Mouse (Mus musculus) ES-E14 (cell line): ENCODE measurements around the gene Spats2. TPM values are rescaled to one million over a fixed set of nuclear protein-coding genes. Genes with fewer than 3 reads are reported as not detected.

Source experiments
- DNase-seq: peaks from one replicate; pipeline ENCODE4 v3.0.0-alpha.2; 2013; ENCODE audit warnings: low read depth, low spot score
- H3K27ac ChIP-seq: 2 replicates; pipeline ENCODE4 v1.5.1; 2012; ENCODE audit warnings: low read depth, mild to moderate bottlenecking, low read length, moderate library complexity, mixed read lengths; ENCODE audit not compliant: poor library complexity, insufficient read depth, severe bottlenecking
- H3K36me3 ChIP-seq: 2 replicates; pipeline ENCODE4 v1.6.1; 2012; ENCODE audit warnings: mild to moderate bottlenecking, low read length, moderate library complexity, mixed read lengths; ENCODE audit not compliant: control insufficient read depth, poor library complexity, insufficient read depth, severe bottlenecking
- H3K4me1 ChIP-seq, 2 experiments: fragments of 150-350 bp in 1 of 2; sonication (generic) in 1 of 2; 2 replicates each; pipeline ENCODE4 v1.6.1; 2012; ENCODE audit warnings: low read length in 2 of 2, mild to moderate bottlenecking in 1 of 2, mixed read lengths in 1 of 2; ENCODE audit not compliant: control insufficient read depth in 2 of 2, insufficient read depth in 2 of 2, poor library complexity in 1 of 2
- H3K4me3 ChIP-seq, 2 experiments: fragments of 150-350 bp in 1 of 2; sonication (generic) in 1 of 2; 2 replicates each; pipeline ENCODE4 v1.5.1; 2012; ENCODE audit warnings: low read length in 2 of 2, low read depth in 1 of 2, mild to moderate bottlenecking in 1 of 2, mixed read lengths in 1 of 2; ENCODE audit not compliant: insufficient read depth in 1 of 2, poor library complexity in 1 of 2, severe bottlenecking in 1 of 2
- H3K9ac ChIP-seq: 2 replicates; pipeline ENCODE4 v1.6.1; 2012; ENCODE audit warnings: low read depth, mild to moderate bottlenecking, low read length, mixed read lengths; ENCODE audit not compliant: poor library complexity, insufficient read depth, severe bottlenecking
- H3K9me3 ChIP-seq: fragments of 150-350 bp; sonication (generic); 2 replicates; pipeline ENCODE4 v1.6.1; 2012; ENCODE audit warnings: low read depth, mild to moderate bottlenecking, low read length; ENCODE audit not compliant: control insufficient read depth, insufficient read depth
- CHD2 ChIP-seq: IDR thresholded peaks from 2 replicates; pipeline ENCODE4 v1.6.1; 2014; ENCODE audit warnings: mild to moderate bottlenecking, low read depth, low read length, inconsistent platforms
- HCFC1 ChIP-seq: IDR thresholded peaks from 2 replicates; pipeline ENCODE4 v1.6.1; 2012; ENCODE audit warnings: low read length, inconsistent platforms, borderline replicate concordance; ENCODE audit not compliant: insufficient read depth
- MAFK ChIP-seq: IDR thresholded peaks from 2 replicates; pipeline ENCODE4 v1.6.1; 2014; ENCODE audit warnings: mild to moderate bottlenecking, low read depth, low read length, inconsistent platforms; ENCODE audit not compliant: insufficient read depth
- ZC3H11A ChIP-seq: IDR thresholded peaks from 2 replicates; pipeline ENCODE4 v1.6.1; 2012; ENCODE audit warnings: low read depth, mild to moderate bottlenecking, inconsistent platforms, low read length, borderline replicate concordance
- ZNF384 ChIP-seq: IDR thresholded peaks from 2 replicates; pipeline ENCODE4 v1.6.1; 2012; ENCODE audit warnings: low read depth, low read length, inconsistent platforms
- in situ Hi-C, 2 experiments: fragments of 600-800 bp; cut with MboI; formaldehyde crosslinking; loops; one replicate each; pipeline ENCODE4 v1.15.1; 2025; ENCODE audit warnings: low sequenced_read_pairs in 2 of 2, inconsistent platforms in 1 of 2; ENCODE audit not compliant: unreplicated experiment in 2 of 2
- total RNA-seq: library from RNA; depleted of rRNA; stranded (reverse); fragments of 300-350 nt; gene quantifications from 2 replicates; pipeline ENCODE4 v1.2.3, GENCODE M21; 2012

The Spats2 gene
- total RNA-seq, 1 experiment: 21.7 TPM

GRCm38 (mm10) chr15:99114312-99115064 is 11.2 kb upstream of the Spats2 start:
- Histone ChIP-seq H3K4me3 (no peak overlapping the region), H3K36me3 (no peaks in the 10 kb centered on the region), H3K4me1 (0 out of 4 replicates have a peak, but pooled peaks cover 2 to 4% of the 10 kb centered on the region in 2 experiments), H3K9ac (peak overlapping the region; percentile 1; the same call in 1 of the 2 replicates), H3K27ac (peak overlapping the region; percentile 55; the same call in 1 of the 2 replicates), H3K9me3 (no peaks in the 10 kb centered on the region)
- no peak for DNase-seq
- in situ Hi-C loops: no loop called here
- TF ChIP-seq ZNF384: no peak
- no peak for TF ChIP-seq MAFK
- no peak for TF ChIP-seq HCFC1
- no peak for TF ChIP-seq CHD2

- Histone ChIP-seq H3K27ac (peak overlapping the region; percentile 55; the same call in 1 of the 2 replicates), H3K9ac (no peak overlapping the region), H3K4me3 (no peak overlapping the region), H3K36me3 (no peaks in the 10 kb centered on the region), H3K4me1 (0 out of 4 replicates have a peak, but pooled peaks cover 2 to 4% of the 10 kb centered on the region in 2 experiments), H3K9me3 (no peaks in the 10 kb centered on the region)
- in situ Hi-C loops: no loop called here
- TF ChIP-seq HCFC1 (no peak), ZNF384 (no peak), CHD2 (no peak), MAFK (no peak), ZC3H11A (no peak)
- no peak for DNase-seq
These were observed 10.7 kb upstream of the Spats2 start for GRCm38 (mm10) chr15:99115065-99115423.

- DNase-seq: no peak
- no peak overlapping the region for H3K4me3 ChIP-seq
- H3K9me3 ChIP-seq: no peaks in the 10 kb centered on the region
- H3K9ac ChIP-seq: no peak overlapping the region
- in situ Hi-C loops: no loop called here
- H3K4me1 ChIP-seq: peaks cover 0 to 2% of the 10 kb centered on the region in 2 experiments; a peak in 1 of 4 replicates
- TF ChIP-seq MAFK (no peak), HCFC1 (no peak), ZNF384 (no peak), ZC3H11A (no peak), CHD2 (no peak)
- H3K36me3 ChIP-seq: no peaks in the 10 kb centered on the region
- H3K27ac ChIP-seq: no peak overlapping the region
These were observed 9.2 kb upstream of the Spats2 start for GRCm38 (mm10) chr15:99116539-99116938.

- Histone ChIP-seq H3K9ac (no peak overlapping the region), H3K36me3 (no peaks in the 10 kb centered on the region), H3K9me3 (no peaks in the 10 kb centered on the region), H3K27ac (no peak overlapping the region), H3K4me1 (peaks cover 2 to 4% of the 10 kb centered on the region in 2 experiments; a peak in 2 of 4 replicates), H3K4me3 (no peak overlapping the region)
- in situ Hi-C loops: no loop called here
- TF ChIP-seq ZC3H11A (no peak), CHD2 (no peak), ZNF384 (no peak), HCFC1 (no peak), MAFK (no peak)
- no peak for DNase-seq
These were observed 4.9 kb upstream of the Spats2 start for GRCm38 (mm10) chr15:99120814-99121213.
